In the genomic region with DNA sequence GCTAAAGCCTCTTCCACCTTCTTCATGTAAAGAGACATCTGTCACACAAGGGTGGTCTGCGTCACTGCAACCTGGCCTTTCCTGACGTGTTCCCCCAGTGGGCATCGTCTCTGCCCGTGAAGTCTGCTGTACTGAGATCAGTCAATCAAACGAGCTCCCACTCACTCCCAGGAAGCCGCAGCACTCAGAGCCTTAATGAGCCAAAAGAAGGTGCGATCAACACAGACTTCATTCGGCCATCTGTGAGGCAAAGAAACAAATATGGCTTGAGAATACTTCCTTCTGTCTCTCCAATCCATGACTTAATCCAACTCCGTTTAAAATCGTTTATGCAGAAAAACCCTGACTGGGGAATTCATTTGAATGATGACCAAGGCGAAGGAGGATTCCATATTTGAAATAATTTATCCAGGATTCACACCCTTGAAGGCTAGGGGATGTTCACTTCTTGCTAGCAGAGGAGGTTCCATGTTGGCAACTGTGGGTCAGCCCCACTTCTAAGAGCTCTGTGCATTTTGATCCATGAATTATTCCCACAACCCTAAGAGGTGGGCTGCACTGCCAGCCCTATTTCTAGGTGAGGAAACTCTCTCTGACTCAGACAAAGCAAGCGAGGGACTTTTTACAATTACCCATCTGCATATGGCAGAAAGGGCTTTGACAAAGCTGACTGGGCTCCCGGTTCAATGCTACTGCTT, we compare ENCODE assay signal across 13 mouse cellular contexts.
DNase-seq lines count a peak whose midpoint lies in the region; ATAC-seq and TF ChIP-seq lines count a peak whose summit lies in the region.
"Had no signal": no experiment of that assay in that cellular context is flagged by ENCODE, and none has a peak within 500 bp of the region (broad histone marks: within the 10 kb centered on the region; RNA-seq: fewer than 3 reads in every experiment).

No protein-coding gene starts in this region.

- peak overlapping the region; percentile 89 for H3K27ac ChIP-seq in forebrain, embryonic 13.5 days
- no peak overlapping the region for H3K27ac ChIP-seq in midbrain, postnatal 0 days (ENCODE audit: low read depth, low read length)
- H3K27ac ChIP-seq: limb, embryonic 15.5 days had no signal

- H3K9me3 ChIP-seq in forebrain, embryonic 13.5 days (replicated peaks), result no peaks in the 10 kb centered on the region
- H3K9me3 ChIP-seq in midbrain, postnatal 0 days (ENCODE audit: low read length), result no peaks in the 10 kb centered on the region
- H3K9me3 ChIP-seq: heart, embryonic 13.5 days; limb, embryonic 15.5 days had no signal

- peaks cover 32% of the 10 kb centered on the region for H3K4me1 ChIP-seq in forebrain, embryonic 13.5 days
- H3K4me1 ChIP-seq in midbrain, postnatal 0 days (ENCODE audit: insufficient read depth, low read length), result no peaks in the 10 kb centered on the region
- H3K4me1 ChIP-seq: limb, embryonic 15.5 days had no signal

- intact Hi-C loops in gastrocnemius, postnatal 36 days (cut with DNase I), result no loop called here

- H3K9ac ChIP-seq in forebrain, embryonic 13.5 days, result no peak overlapping the region
- H3K9ac ChIP-seq in midbrain, postnatal 0 days (replicated peaks; ENCODE audit: low read length, poor library complexity, severe bottlenecking), result no peak overlapping the region
- H3K9ac ChIP-seq: heart, embryonic 13.5 days; limb, embryonic 15.5 days had no signal

- H3K4me3 ChIP-seq in forebrain, embryonic 13.5 days, result no peak overlapping the region
- H3K4me3 ChIP-seq in midbrain, postnatal 0 days (ENCODE audit: low read depth, low read length), result no peak overlapping the region
- H3K4me3 ChIP-seq: erythroblast, embryonic 14.5 days; heart, embryonic 13.5 days; limb, embryonic 15.5 days had no signal

- no peaks in the 10 kb centered on the region for H3K36me3 ChIP-seq in forebrain, embryonic 13.5 days (ENCODE audit: poor library complexity, severe bottlenecking)
- no peaks in the 10 kb centered on the region for H3K36me3 ChIP-seq in midbrain, postnatal 0 days (ENCODE audit: insufficient read depth, low read length)
- H3K36me3 ChIP-seq: limb, embryonic 15.5 days had no signal

- 41% methylated on average over 13 of the region's 13 CpGs for WGBS in forebrain, embryonic 13.5 days
- WGBS in midbrain, postnatal 0 days, result 42% methylated on average over 13 of the region's 13 CpGs

- 0 out of 2 replicates have a peak overlapping the region, but pooled peaks have one; percentile 0 for H3K4me2 ChIP-seq in forebrain, embryonic 13.5 days
- no peak overlapping the region for H3K4me2 ChIP-seq in midbrain, postnatal 0 days (ENCODE audit: low read depth, low read length, poor library complexity, severe bottlenecking)
- H3K4me2 ChIP-seq: heart, embryonic 13.5 days; limb, embryonic 15.5 days had no signal

- ATAC-seq in forebrain, embryonic 13.5 days, result peak; percentile 93
- ATAC-seq in midbrain, postnatal 0 days (ENCODE audit: low FRiP score), result no peak
- no peak for ATAC-seq in granulocyte monocyte progenitor cell, adult 5-6 weeks (replicated peaks; ENCODE audit: poor library complexity, severe bottlenecking)
- ATAC-seq: intestine, postnatal 0 days had no signal

- no peak for TF ChIP-seq CTCF in midbrain, postnatal 0 days (IDR thresholded peaks at IDR 0.05)

- no peaks in the 10 kb centered on the region for H3K27me3 ChIP-seq in forebrain, embryonic 13.5 days
- H3K27me3 ChIP-seq in midbrain, postnatal 0 days (ENCODE audit: insufficient read depth, low read length), result no peaks in the 10 kb centered on the region
- H3K27me3 ChIP-seq: heart, embryonic 13.5 days; limb, embryonic 15.5 days had no signal

- peak; percentile 78 for DNase-seq in brain, embryonic 18.5 days (ENCODE audit: low read depth, low spot score)
- DNase-seq in layer of hippocampus, adult 9-11 months, result peak; percentile 85
- DNase-seq in midbrain, postnatal 0 days (ENCODE audit: low spot score), result peak; percentile 22
- DNase-seq in adrenal gland, postnatal 25 days, result no peak
- DNase-seq in gastrocnemius, postnatal 36 days, result no peak
- DNase-seq: lung, postnatal 4 days; thymus, postnatal 36 days had no signal

Comparison
In these comparisons a context has a peak if more than half of its experiments do, and no peak if none do; other contexts are left out.
1. DNase-seq: peak in brain, embryonic 18.5 days (single experiment), layer of hippocampus, adult 9-11 months (single experiment) and midbrain, postnatal 0 days (single experiment); none in adrenal gland, postnatal 25 days (single experiment) and gastrocnemius, postnatal 36 days (0 of 2).